ENCODE assay signal across 20 mouse cellular contexts in genomic region chr3:152170407-152170806, GRCm38 (mm10). TPM values are rescaled to one million over a fixed set of nuclear protein-coding genes. Genes with fewer than 3 reads are reported as not detected.
DNase-seq lines count a peak whose midpoint lies in the region; ATAC-seq and TF ChIP-seq lines count a peak whose summit lies in the region.
"Had no signal": no experiment of that assay in that cellular context is flagged by ENCODE, and none has a peak within 500 bp of the region (broad histone marks: within the 10 kb centered on the region; RNA-seq: fewer than 3 reads in every experiment).

No protein-coding gene starts in this region.

- H3K27me3 ChIP-seq in kidney, postnatal 0 days (ENCODE audit: insufficient read depth, low read length) = no peaks in the 10 kb centered on the region
- H3K27me3 ChIP-seq in myocyte (ENCODE audit: control insufficient read depth, insufficient read depth, insufficient read length) = no peaks in the 10 kb centered on the region
- H3K27me3 ChIP-seq in forebrain, embryonic 16.5 days (replicated peaks; ENCODE audit: control insufficient read depth, insufficient read depth, low read length) = 0 out of 2 replicates have a peak, but pooled peaks cover under 1% of the 10 kb centered on the region
- H3K27me3 ChIP-seq: midbrain, embryonic 15.5 days had no signal

- H3K4me3 ChIP-seq in kidney, postnatal 0 days (replicated peaks; ENCODE audit: low read depth, low read length) = no peak overlapping the region
- no peak overlapping the region for H3K4me3 ChIP-seq in myocyte
- H3K4me3 ChIP-seq in forebrain, embryonic 16.5 days (replicated peaks; ENCODE audit: low read length) = no peak overlapping the region
- H3K4me3 ChIP-seq: embryonic facial prominence, embryonic 10.5 days; forebrain, embryonic 15.5 days; hindbrain, embryonic 10.5 days; midbrain, embryonic 15.5 days had no signal

- 38% methylated on average over 1 of the region's 1 CpGs for WGBS in kidney, postnatal 0 days
- WGBS in forebrain, embryonic 16.5 days = 33% methylated on average over 1 of the region's 1 CpGs

- no peaks in the 10 kb centered on the region for H3K79me2 ChIP-seq in myocyte (ENCODE audit: control insufficient read depth, insufficient read depth)

- H3K9me3 ChIP-seq in kidney, postnatal 0 days (replicated peaks; ENCODE audit: low read length) = no peaks in the 10 kb centered on the region
- no peaks in the 10 kb centered on the region for H3K9me3 ChIP-seq in forebrain, embryonic 16.5 days (ENCODE audit: control insufficient read depth, low read length)
- H3K9me3 ChIP-seq: embryonic facial prominence, embryonic 10.5 days; forebrain, embryonic 15.5 days; midbrain, embryonic 15.5 days had no signal

- TF ChIP-seq CTCF in kidney, postnatal 0 days (IDR thresholded peaks at IDR 0.05; ENCODE audit: low read depth) = no peak

- peaks cover 5% of the 10 kb centered on the region; the same call in 1 of the 2 replicates for H3K4me1 ChIP-seq in kidney, postnatal 0 days (replicated peaks; ENCODE audit: insufficient read depth, low read length)
- peaks cover 19% of the 10 kb centered on the region for H3K4me1 ChIP-seq in forebrain, embryonic 16.5 days (replicated peaks; ENCODE audit: control insufficient read depth, insufficient read depth, low read length)

- H3K9ac ChIP-seq in kidney, postnatal 0 days (ENCODE audit: low read depth, low read length) = no peak overlapping the region
- H3K9ac ChIP-seq in forebrain, embryonic 16.5 days (replicated peaks; ENCODE audit: low read depth, low read length) = no peak overlapping the region
- H3K9ac ChIP-seq: forebrain, embryonic 15.5 days; midbrain, embryonic 15.5 days had no signal

- no peak overlapping the region for H3K4me2 ChIP-seq in kidney, postnatal 0 days (ENCODE audit: low read length)
- peak overlapping the region; percentile 35 for H3K4me2 ChIP-seq in myocyte (ENCODE audit: low read depth)
- H3K4me2 ChIP-seq in forebrain, embryonic 16.5 days (ENCODE audit: low read length) = no peak overlapping the region
- H3K4me2 ChIP-seq: forebrain, embryonic 15.5 days; heart, embryonic 11.5 days; midbrain, embryonic 15.5 days had no signal

- DNase-seq in kidney, postnatal 0 days (ENCODE audit: low spot score) = peak; percentile 77
- no peak for DNase-seq in kidney, adult 18-20 months
- DNase-seq in testis, postnatal 10 days (ENCODE audit: low spot score) = peak; percentile 5
- DNase-seq in testis, postnatal 14 days (ENCODE audit: low spot score) = no peak
- DNase-seq in cerebellum, postnatal 10 days = no peak
- DNase-seq: adrenal gland, postnatal 14 days; B cell, adult 2 months; cerebellum, adult 8-10 months; gastrocnemius, postnatal 10 days; kidney, adult 11 months; kidney, postnatal 10 days had no signal

- no peaks in the 10 kb centered on the region for H3K36me3 ChIP-seq in kidney, postnatal 0 days (ENCODE audit: insufficient read depth, low read length)
- H3K36me3 ChIP-seq in myocyte (ENCODE audit: control insufficient read depth, insufficient read depth) = no peaks in the 10 kb centered on the region
- H3K36me3 ChIP-seq in forebrain, embryonic 16.5 days (ENCODE audit: control insufficient read depth, insufficient read depth) = no peaks in the 10 kb centered on the region
- H3K36me3 ChIP-seq: embryonic facial prominence, embryonic 10.5 days; forebrain, embryonic 15.5 days; hindbrain, embryonic 10.5 days; midbrain, embryonic 15.5 days had no signal

- TF ChIP-seq POLR2A in myocyte (IDR thresholded peaks at IDR 0.05; ENCODE audit: insufficient read length, low read depth) = no peak

- no peak overlapping the region for H3K27ac ChIP-seq in kidney, postnatal 0 days
- no peak overlapping the region for H3K27ac ChIP-seq in forebrain, embryonic 16.5 days (ENCODE audit: low read length)
- H3K27ac ChIP-seq: embryonic facial prominence, embryonic 10.5 days; forebrain, embryonic 15.5 days; hindbrain, embryonic 10.5 days; hindbrain, postnatal 0 days; macrophage; midbrain, embryonic 15.5 days had no signal

- H3ac ChIP-seq in myocyte (ENCODE audit: control insufficient read depth, insufficient read length) = no peak overlapping the region

- no peak for ATAC-seq in kidney, postnatal 0 days (replicated peaks; ENCODE audit: low FRiP score, low read depth)
- ATAC-seq in forebrain, embryonic 16.5 days = no peak
- ATAC-seq: forebrain, embryonic 15.5 days; hindbrain, postnatal 0 days; midbrain, embryonic 15.5 days had no signal

TF ChIP-seq in myocyte, 11 proteins besides CTCF, POLR2A, EP300 and RAD21:
- TF ChIP-seq CEBPB (IDR thresholded peaks at IDR 0.05; ENCODE audit: insufficient read depth, poor library complexity, severe bottlenecking) = no peak
- TF ChIP-seq MAX (IDR thresholded peaks at IDR 0.05; ENCODE audit: low read depth) = no peak
- no peak for TF ChIP-seq E2F4 (IDR thresholded peaks at IDR 0.05; ENCODE audit: insufficient read depth)
- no peak for TF ChIP-seq POLR2AphosphoS2 (IDR thresholded peaks at IDR 0.05; ENCODE audit: insufficient read length, low read depth)
- no peak for TF ChIP-seq MYOD1 (IDR thresholded peaks at IDR 0.05; ENCODE audit: control insufficient read depth in 1 of 3, insufficient read length in 2 of 3, low read depth in 2 of 3)
- no peak for TF ChIP-seq REST (IDR thresholded peaks at IDR 0.05; ENCODE audit: insufficient read depth, insufficient read length)
- TF ChIP-seq MYOG (IDR thresholded peaks at IDR 0.05; ENCODE audit: control insufficient read depth in 1 of 3, insufficient read depth in 1 of 3, insufficient read length in 2 of 3, low read depth in 2 of 3) = no peak
- no peak for TF ChIP-seq USF1 (IDR thresholded peaks at IDR 0.05; ENCODE audit: low read depth)
- TF ChIP-seq TCF3 (IDR thresholded peaks at IDR 0.05; ENCODE audit: insufficient read length, low read depth) = no peak
- TF ChIP-seq SRF (IDR thresholded peaks at IDR 0.05; ENCODE audit: control insufficient read depth, insufficient read length, low read depth) = no peak
- TF ChIP-seq TCF12 (IDR thresholded peaks at IDR 0.05; ENCODE audit: insufficient read depth, poor library complexity, severe bottlenecking) = no peak
TF ChIP-seq in myocyte: peak in this region for 0.

RNA-seq across cellular contexts. Expression of gene Gipc2, which starts 4.4 kb away (rescaled TPM):
- polyA plus RNA-seq in kidney, postnatal 0 days (2015; fragmentation: Nextera tagmentation; extraction: Ambion mirVana) = 74.1 and 84.5 TPM in 2 replicates
- 0.16 TPM for polyA plus RNA-seq in myocyte (2012; fragmentation: generic; extraction: Trizol)
- polyA plus RNA-seq in forebrain, embryonic 16.5 days (2015; fragmentation: Nextera tagmentation; extraction: Ambion mirVana) = 4.0 and 4.1 TPM in 2 replicates
- polyA plus RNA-seq: macrophage had no signal

RNA-seq across cellular contexts. Expression of gene Dnajb4, which starts 39.7 kb away (rescaled TPM):
- 32.5 and 34.9 TPM in 2 replicates for polyA plus RNA-seq in kidney, postnatal 0 days (2015; fragmentation: Nextera tagmentation; extraction: Ambion mirVana)
- 8.1 TPM for polyA plus RNA-seq in myocyte (2012; fragmentation: generic; extraction: Trizol)
- polyA plus RNA-seq in forebrain, embryonic 16.5 days (2015; fragmentation: Nextera tagmentation; extraction: Ambion mirVana) = 36.3 and 39.8 TPM in 2 replicates

RNA-seq across cellular contexts. Expression of gene Fubp1, which starts 39.8 kb away (rescaled TPM):
- polyA plus RNA-seq in kidney, postnatal 0 days (2015; fragmentation: Nextera tagmentation; extraction: Ambion mirVana) = 178 and 189 TPM in 2 replicates
- 27.9 TPM for polyA plus RNA-seq in myocyte (2012; fragmentation: generic; extraction: Trizol)
- polyA plus RNA-seq in forebrain, embryonic 16.5 days (2015; fragmentation: Nextera tagmentation; extraction: Ambion mirVana) = 297 and 302 TPM in 2 replicates

Comparison
In these comparisons a context has a peak if more than half of its experiments do, and no peak if none do; other contexts are left out.
1. DNase-seq: peak in kidney, postnatal 0 days (single experiment) and testis, postnatal 10 days (single experiment); none in kidney, adult 18-20 months (single experiment), testis, postnatal 14 days (single experiment) and cerebellum, postnatal 10 days (0 of 2).
2. RNA of gene Gipc2, which starts 4.4 kb away (polyA plus RNA-seq): 74.1 to 84.5 TPM in kidney, postnatal 0 days; 4.0 to 4.1 TPM in forebrain, embryonic 16.5 days and 0.16 TPM in myocyte (single experiment); every median in the first group is over 10 times any median in the second.